11 mouse cellular contexts compared by ENCODE assay signal in genomic region chr13:9057277-9057676, GRCm38 (mm10).
"Had no signal": no experiment of that assay in that cellular context is flagged by ENCODE, and none has a peak within 500 bp of the region (broad histone marks: within the 10 kb centered on the region; RNA-seq: fewer than 3 reads in every experiment).

No protein-coding gene starts in this region.

- H3K9me3 ChIP-seq: hindbrain, embryonic 15.5 days; limb, embryonic 10.5 days; lung, embryonic 15.5 days; midbrain, embryonic 12.5 days; neural tube, embryonic 13.5 days had no signal

- H3K9ac ChIP-seq: hindbrain, embryonic 15.5 days; lung, embryonic 15.5 days; midbrain, embryonic 12.5 days; neural tube, embryonic 13.5 days had no signal

- H3K27me3 ChIP-seq: hindbrain, embryonic 15.5 days; lung, embryonic 15.5 days; midbrain, embryonic 12.5 days; neural tube, embryonic 13.5 days had no signal

- ATAC-seq: intestine, embryonic 16.5 days; midbrain, embryonic 16.5 days had no signal

- H3K27ac ChIP-seq: hindbrain, embryonic 15.5 days; left cerebral cortex, adult 2 months; limb, embryonic 10.5 days; lung, embryonic 15.5 days; midbrain, embryonic 12.5 days; neural tube, embryonic 13.5 days had no signal

- H3K36me3 ChIP-seq: hindbrain, embryonic 15.5 days; limb, embryonic 10.5 days; lung, embryonic 15.5 days; midbrain, embryonic 12.5 days; neural tube, embryonic 13.5 days had no signal

- DNase-seq: right cerebral cortex, postnatal 14 days; thymus, adult 2 months; thymus, postnatal 25 days had no signal

- H3K4me2 ChIP-seq: hindbrain, embryonic 15.5 days; lung, embryonic 15.5 days; midbrain, embryonic 12.5 days; neural tube, embryonic 13.5 days had no signal

- H3K4me1 ChIP-seq: hindbrain, embryonic 15.5 days; limb, embryonic 10.5 days; lung, embryonic 15.5 days; midbrain, embryonic 12.5 days; neural tube, embryonic 13.5 days had no signal

- H3K4me3 ChIP-seq: hindbrain, embryonic 15.5 days; left cerebral cortex, adult 2 months; limb, embryonic 10.5 days; lung, embryonic 15.5 days; midbrain, embryonic 12.5 days; neural tube, embryonic 13.5 days had no signal
